Mouse (Mus musculus) kidney, embryonic 16.5 days (tissue): ENCODE results near the gene Zfp316. TPM values are rescaled to one million over a fixed set of nuclear protein-coding genes. Genes with fewer than 3 reads are reported as not detected.
A peak's percentile ranks its signal among the peaks of the same experiment; 100 is the strongest.

Experiments
- ATAC-seq: fragments of 200-750 bp; cut with Nextera tagmentation; 2 replicates; pipeline ENCODE4 v1.8.0; 2017; ENCODE audit warnings: moderate TSS enrichment; ENCODE audit not compliant: low FRiP score, low TSS enrichment
- H3K27ac ChIP-seq: fragments of 300-500 bp; sonication (generic); 2 replicates; pipeline ENCODE4 v1.5.1; 2014; ENCODE audit warnings: low read length
- H3K27me3 ChIP-seq: fragments of 300-500 bp; sonication (generic); 2 replicates; pipeline ENCODE4 v1.6.1; 2014; ENCODE audit warnings: low read length, control low read depth, mixed read lengths; ENCODE audit not compliant: insufficient read depth
- H3K36me3 ChIP-seq: fragments of 300-500 bp; sonication (generic); 2 replicates; pipeline ENCODE4 v1.6.1; 2014; ENCODE audit warnings: low read length, control low read depth, mixed read lengths; ENCODE audit not compliant: insufficient read depth
- H3K4me1 ChIP-seq: fragments of 300-500 bp; sonication (generic); 2 replicates; pipeline ENCODE4 v1.6.1; 2014; ENCODE audit warnings: low read length, control low read depth, mixed read lengths; ENCODE audit not compliant: insufficient read depth
- H3K4me2 ChIP-seq: fragments of 300-500 bp; sonication (generic); replicated peaks from 2 replicates; pipeline ENCODE4 v1.6.1; 2014; ENCODE audit warnings: low read depth, low read length
- H3K4me3 ChIP-seq: fragments of 300-500 bp; sonication (generic); 2 replicates; pipeline ENCODE4 v1.5.1; 2014; ENCODE audit warnings: mild to moderate bottlenecking, low read length
- H3K9ac ChIP-seq: fragments of 300-500 bp; sonication (generic); replicated peaks from 2 replicates; pipeline ENCODE4 v1.6.1; 2014; ENCODE audit warnings: low read length
- H3K9me3 ChIP-seq: fragments of 300-500 bp; sonication (generic); 2 replicates; pipeline ENCODE4 v1.6.1; 2016; ENCODE audit warnings: low read length, control low read depth
- WGBS: fragments of 180-500 bp; shearing (Covaris S2); extraction: QIAGEN DNeasy Blood & Tissue Kit; methylation state at CpG from one replicate; pipeline ENCODE4 v1.1.7; 2014; 5-methylcytosine and 5-hydroxymethylcytosine counted together
- polyA plus RNA-seq: library from polyadenylated mRNA; unstranded; fragments of >200 nt; fragmentation: Nextera tagmentation; extraction: Ambion mirVana; gene quantifications from 2 replicates; pipeline ENCODE4 v1.2.1, GENCODE M21; 2015

Gene Zfp316
- polyA plus RNA-seq, 1 experiment from 2014 or later = 2.3 TPM

DNA sequence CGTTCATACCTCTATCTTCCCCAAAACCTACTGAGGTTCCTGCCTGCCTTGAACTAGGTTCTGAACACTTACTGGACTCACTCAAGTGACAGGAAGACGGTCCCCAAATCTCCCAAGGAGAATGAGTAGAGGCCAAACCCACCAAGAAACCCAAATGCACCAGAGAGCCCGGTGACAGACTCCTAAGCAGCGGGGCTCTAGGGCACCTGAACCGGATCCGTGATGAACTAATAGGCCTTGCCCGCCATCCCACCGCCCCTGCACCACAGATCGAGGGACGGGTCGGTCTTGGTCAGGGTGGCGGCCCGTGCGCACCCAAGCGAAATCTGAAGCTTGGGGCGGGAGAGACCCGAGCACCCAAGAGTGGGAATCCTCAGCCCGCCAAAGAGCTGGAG, 17.0 kb downstream of the Zfp316 start:
- peak overlapping the region; percentile 78 for H3K4me2 ChIP-seq
- peak overlapping the region; percentile 47 for H3K4me3 ChIP-seq
- no peak overlapping the region for H3K9ac ChIP-seq
- peaks cover 15% of the 10 kb centered on the region; the same call in 1 of the 2 replicates for H3K36me3 ChIP-seq
- WGBS = 23% methylated on average over 18 of the region's 18 CpGs
- H3K27ac ChIP-seq = no peak overlapping the region
- peaks cover 26% of the 10 kb centered on the region for H3K4me1 ChIP-seq
- no peaks in the 10 kb centered on the region for H3K9me3 ChIP-seq
- ATAC-seq = no peak
- peaks cover 69% of the 10 kb centered on the region for H3K27me3 ChIP-seq

DNA sequence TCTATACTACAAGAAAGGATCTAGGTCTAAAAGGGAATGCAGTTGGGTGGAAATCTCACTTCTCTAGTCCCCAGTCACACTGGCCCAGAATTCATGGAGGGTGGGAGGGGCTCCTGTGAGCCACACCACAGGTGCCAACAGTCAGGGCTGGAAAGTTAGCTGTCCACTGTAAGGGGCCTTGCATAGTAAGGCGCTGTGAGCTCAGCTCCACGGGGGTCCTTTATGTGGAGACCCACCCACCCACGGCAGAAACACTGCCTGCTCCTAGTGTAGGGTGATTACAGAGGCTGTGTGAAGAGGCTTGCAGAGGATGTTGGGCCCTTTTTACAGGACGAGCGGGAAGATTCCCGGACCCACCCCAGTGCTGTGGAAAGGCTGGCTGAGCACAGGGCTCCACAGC, 17.8 kb downstream of the Zfp316 start:
- no peak overlapping the region for H3K27ac ChIP-seq
- 43% methylated on average over 6 of the region's 6 CpGs for WGBS
- H3K36me3 ChIP-seq = peaks cover 21% of the 10 kb centered on the region
- H3K4me2 ChIP-seq = no peak overlapping the region
- H3K4me1 ChIP-seq = peaks cover 26% of the 10 kb centered on the region
- H3K27me3 ChIP-seq = peaks cover 62% of the 10 kb centered on the region
- H3K9ac ChIP-seq = no peak overlapping the region
- no peak for ATAC-seq
- no peaks in the 10 kb centered on the region for H3K9me3 ChIP-seq
- no peak overlapping the region for H3K4me3 ChIP-seq

DNA sequence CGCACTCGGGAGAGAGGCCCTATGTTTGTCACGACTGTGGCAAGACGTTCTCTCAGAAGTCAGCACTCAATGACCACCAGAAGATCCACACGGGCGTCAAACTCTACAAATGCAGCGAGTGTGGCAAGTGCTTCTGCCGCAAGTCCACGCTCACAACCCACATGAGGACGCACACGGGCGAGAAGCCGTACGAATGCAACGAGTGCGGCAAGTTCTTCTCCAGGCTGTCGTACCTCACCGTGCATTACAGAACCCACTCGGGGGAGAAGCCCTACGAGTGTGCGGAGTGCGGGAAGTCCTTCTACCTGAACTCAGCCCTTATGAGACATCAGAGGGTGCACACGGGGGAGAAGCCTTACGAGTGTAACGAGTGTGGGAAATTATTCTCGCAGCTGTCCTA, 24.9 kb downstream of the Zfp316 start:
- Histone ChIP-seq H3K4me1 (no peaks in the 10 kb centered on the region), H3K9ac (no peak overlapping the region), H3K36me3 (peaks cover 79% of the 10 kb centered on the region), H3K27me3 (no peaks in the 10 kb centered on the region), H3K27ac (no peak overlapping the region), H3K4me3 (no peak overlapping the region), H3K4me2 (no peak overlapping the region), H3K9me3 (no peaks in the 10 kb centered on the region)
- ATAC-seq = no peak
- WGBS = 96% methylated on average over 26 of the region's 26 CpGs

DNA sequence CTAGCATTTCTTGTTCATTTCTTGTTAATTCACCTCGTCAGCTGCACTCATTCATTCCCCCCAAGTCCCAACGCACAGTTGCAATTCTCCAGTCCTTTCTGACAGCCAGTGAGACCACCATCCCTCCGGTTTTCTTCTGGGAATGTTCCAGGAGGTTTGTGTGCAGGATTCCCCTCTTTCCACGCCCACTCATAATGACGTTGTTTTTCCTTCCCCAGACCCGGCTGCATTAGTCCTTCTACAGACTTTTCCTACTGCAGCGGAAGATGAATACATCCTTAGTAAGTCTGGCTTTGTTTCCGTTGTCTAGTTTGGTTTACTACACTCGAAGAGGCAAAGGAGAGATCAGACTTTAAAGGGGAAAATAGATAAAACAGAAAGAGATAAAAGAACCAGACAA, 33.8 kb downstream of the Zfp316 start:
- no peak for ATAC-seq
- H3K4me3 ChIP-seq = peak overlapping the region; percentile 84
- H3K36me3 ChIP-seq = peaks cover 28% of the 10 kb centered on the region
- H3K4me2 ChIP-seq = peak overlapping the region; percentile 91
- WGBS = 37% methylated on average over 9 of the region's 9 CpGs
- no peak overlapping the region for H3K27ac ChIP-seq
- H3K4me1 ChIP-seq = peaks cover 16% of the 10 kb centered on the region
- H3K9ac ChIP-seq = peak overlapping the region; percentile 90
- H3K27me3 ChIP-seq = no peaks in the 10 kb centered on the region
- H3K9me3 ChIP-seq = no peaks in the 10 kb centered on the region

DNA sequence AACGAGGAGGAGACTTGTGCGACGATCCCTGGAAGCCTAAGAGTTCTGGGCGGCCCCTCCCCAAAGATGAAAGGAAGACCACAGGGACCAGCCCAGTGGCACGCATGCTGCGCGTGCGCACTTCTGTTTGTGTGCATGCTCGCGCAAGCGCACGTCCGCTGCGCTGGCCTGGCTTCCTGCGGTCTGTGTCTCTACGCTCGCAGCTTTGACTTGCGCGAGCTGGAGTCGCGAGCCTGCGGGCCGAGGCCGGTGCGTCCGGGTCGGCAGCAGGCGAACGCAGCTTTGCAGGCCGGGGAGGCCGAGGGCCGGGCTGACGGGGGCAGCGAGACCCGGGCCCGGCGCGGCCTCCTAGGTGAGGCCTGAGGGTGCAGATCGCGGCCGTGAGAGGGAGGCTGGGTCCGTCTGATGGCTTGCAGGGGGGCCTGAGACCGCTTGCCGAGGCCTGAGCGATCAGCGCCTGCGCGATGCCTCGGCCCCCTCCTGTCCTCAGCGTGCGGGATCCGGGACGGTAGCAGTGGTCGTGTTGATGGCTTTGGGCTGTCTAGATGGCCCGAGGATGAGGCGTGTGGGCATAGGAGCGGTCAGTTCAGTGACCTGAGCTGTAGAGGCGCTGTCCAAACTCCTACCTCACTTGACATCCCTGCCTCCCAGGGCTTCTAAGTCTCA, 34.7 kb downstream of the Zfp316 start, which contains the start of gene Zfp12:
Gene Zfp12, plus strand, starts transcription at position 136 of the 666 bp plus-strand sequence.
- H3K27ac ChIP-seq = peak within 1 kb of the TSS; percentile 97
- peak within 1 kb of the TSS; percentile 90 for H3K9ac ChIP-seq
- peak within 1 kb of the TSS; percentile 91 for H3K4me2 ChIP-seq
- H3K4me3 ChIP-seq = peak within 1 kb of the TSS; percentile 84
- no peaks in the 10 kb centered on the region for H3K9me3 ChIP-seq
- H3K27me3 ChIP-seq = no peaks in the 10 kb centered on the region
- H3K36me3 ChIP-seq = peaks cover 19% of the 10 kb centered on the region
- WGBS = under 1% methylated on average over 58 of the region's 58 CpGs
- H3K4me1 ChIP-seq = peaks cover 16% of the 10 kb centered on the region
- ATAC-seq = peak; percentile 98

DNA sequence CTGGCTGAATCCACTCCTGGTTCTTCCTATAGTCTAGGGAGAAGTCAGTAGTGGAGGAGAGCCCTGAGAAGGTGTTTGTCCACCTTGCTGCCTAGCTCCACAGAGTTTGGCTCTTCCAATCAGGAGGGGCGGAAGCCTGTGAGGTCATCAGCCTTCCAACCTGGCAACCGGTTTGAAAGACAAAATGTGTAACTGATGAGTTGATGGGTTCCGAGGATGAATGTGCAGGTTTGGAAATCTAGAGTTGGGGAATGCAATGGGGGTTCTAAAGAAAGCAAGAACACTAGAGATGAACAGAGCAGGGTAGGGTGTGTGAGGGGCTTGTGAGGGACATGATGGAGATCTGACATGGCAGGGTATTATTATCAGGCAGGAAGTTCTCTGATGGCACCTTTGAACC, 43.0 kb downstream of the Zfp316 start, which contains the start of gene Spdye4a:
Gene Spdye4a, minus strand, starts transcription at position 101 of the 400 bp plus-strand sequence.
- no peak for ATAC-seq
- WGBS = 90% methylated on average over 3 of the region's 3 CpGs
- H3K27ac ChIP-seq = no peak within 1 kb of the TSS

DNA sequence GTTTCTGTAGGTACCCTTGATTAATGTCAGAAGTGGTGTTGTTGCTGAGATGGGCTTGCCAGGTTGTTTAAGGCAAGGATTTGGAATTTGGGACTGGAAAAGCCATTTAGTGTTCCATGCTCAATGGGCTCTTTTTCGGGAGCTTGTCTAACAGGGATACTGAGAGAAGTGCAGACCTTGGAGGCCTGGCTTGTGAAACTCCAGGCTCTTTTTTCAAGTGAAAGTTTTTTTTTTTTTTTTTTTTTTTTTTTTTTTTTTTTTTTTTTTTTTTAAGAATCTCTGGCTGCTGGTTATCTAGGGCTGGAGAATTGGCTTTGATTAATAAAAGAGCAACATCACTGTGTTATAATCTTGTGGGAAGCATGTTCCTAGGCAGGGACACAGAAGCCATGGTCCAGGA, 47.5 kb downstream of the Zfp316 start:
- Histone ChIP-seq H3K9me3 (no peaks in the 10 kb centered on the region), H3K4me3 (no peak overlapping the region)
- 88% methylated on average over 1 of the region's 1 CpGs for WGBS

More for the DNA sequence above, 43.0 kb downstream of the Zfp316 start, which contains the start of gene Spdye4a:
- no peaks in the 10 kb centered on the region for H3K27me3 ChIP-seq
- H3K4me2 ChIP-seq = no peak within 1 kb of the TSS
- H3K9ac ChIP-seq = no peak within 1 kb of the TSS
- no peak within 1 kb of the TSS for H3K4me3 ChIP-seq
- no peaks in the 10 kb centered on the region for H3K36me3 ChIP-seq
- H3K4me1 ChIP-seq = no peaks in the 10 kb centered on the region
- H3K9me3 ChIP-seq = no peaks in the 10 kb centered on the region; the same call in 1 of the 2 replicates

DNA sequence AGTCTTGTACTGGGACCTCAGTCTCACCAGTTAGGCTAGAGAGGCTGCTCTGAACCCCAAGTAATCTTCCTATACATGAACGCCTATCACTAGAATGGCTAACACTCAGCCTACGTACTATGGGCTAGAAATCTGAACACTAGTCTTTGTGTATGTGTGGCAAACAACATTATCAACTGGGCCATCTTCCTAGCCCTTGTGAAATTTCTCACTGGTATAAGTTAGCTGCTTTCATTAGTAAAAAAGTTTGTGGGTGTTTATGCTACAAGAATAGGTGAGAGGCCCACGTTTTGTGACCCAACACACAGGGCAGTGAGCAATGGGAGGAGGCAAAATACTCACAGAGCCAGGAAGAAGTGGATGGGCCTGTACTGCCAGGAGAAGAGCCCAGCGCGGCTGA, 48.8 kb downstream of the Zfp316 start:
- no peak for ATAC-seq
- Histone ChIP-seq H3K27ac (no peak overlapping the region), H3K4me2 (no peak overlapping the region), H3K9me3 (no peaks in the 10 kb centered on the region), H3K9ac (no peak overlapping the region), H3K4me3 (no peak overlapping the region), H3K36me3 (no peaks in the 10 kb centered on the region), H3K27me3 (no peaks in the 10 kb centered on the region), H3K4me1 (no peaks in the 10 kb centered on the region)
- 74% methylated on average over 5 of the region's 5 CpGs for WGBS

More for the DNA sequence above, 47.5 kb downstream of the Zfp316 start:
- Histone ChIP-seq H3K36me3 (no peaks in the 10 kb centered on the region), H3K4me1 (no peaks in the 10 kb centered on the region), H3K27me3 (no peaks in the 10 kb centered on the region), H3K9ac (no peak overlapping the region), H3K4me2 (no peak overlapping the region), H3K27ac (no peak overlapping the region)
- ATAC-seq = no peak

DNA sequence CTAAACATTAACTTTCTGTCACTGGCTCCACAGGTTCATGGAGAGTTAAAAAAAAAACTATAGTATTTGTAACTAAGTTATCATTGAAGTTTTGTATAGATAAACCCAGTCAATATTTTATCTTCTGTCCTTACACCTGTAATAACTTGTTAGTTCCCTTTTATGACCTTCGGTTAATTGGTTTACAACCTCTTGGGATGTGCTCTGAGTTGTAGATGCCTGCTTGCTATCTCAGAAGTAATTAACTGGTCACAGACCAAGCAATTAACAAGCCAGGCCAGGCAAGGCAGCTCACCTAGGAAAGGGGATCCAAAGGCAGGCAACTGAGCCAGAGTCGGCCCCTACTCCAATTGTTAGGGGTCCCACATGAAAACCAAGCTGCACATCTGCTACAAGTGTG, 56.0 kb downstream of the Zfp316 start:
- no peaks in the 10 kb centered on the region for H3K4me1 ChIP-seq
- 57% methylated on average over 2 of the region's 2 CpGs for WGBS
- no peak overlapping the region for H3K9ac ChIP-seq
- H3K9me3 ChIP-seq = peaks cover 1% of the 10 kb centered on the region
- H3K4me2 ChIP-seq = no peak overlapping the region
- H3K4me3 ChIP-seq = no peak overlapping the region
- H3K36me3 ChIP-seq = no peaks in the 10 kb centered on the region
- no peak for ATAC-seq
- H3K27me3 ChIP-seq = no peaks in the 10 kb centered on the region; the same call in 1 of the 2 replicates
- no peak overlapping the region for H3K27ac ChIP-seq

DNA sequence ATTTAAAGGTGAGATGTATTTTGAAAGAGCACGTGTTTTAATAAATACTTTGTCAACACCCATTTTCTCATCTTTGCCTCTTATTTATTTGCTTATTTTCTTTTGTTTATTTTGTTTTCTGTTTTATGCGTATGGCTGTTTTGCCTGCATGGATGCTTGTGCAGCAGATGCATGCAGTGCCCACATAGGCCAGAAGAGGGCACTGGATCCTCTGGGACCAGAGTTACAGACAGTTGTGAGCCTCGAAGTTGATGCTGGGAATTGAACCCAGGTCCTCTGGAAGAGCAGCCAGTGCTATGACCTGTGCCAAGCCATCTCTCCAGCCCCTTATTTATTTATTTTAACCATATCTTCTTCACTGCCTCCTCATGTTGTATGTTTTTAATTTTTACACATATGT, 64.8 kb downstream of the Zfp316 start:
- no peak overlapping the region for H3K4me2 ChIP-seq
- 76% methylated on average over 3 of the region's 3 CpGs for WGBS
- no peak for ATAC-seq
- no peak overlapping the region for H3K9ac ChIP-seq
- H3K27me3 ChIP-seq = no peaks in the 10 kb centered on the region
- H3K4me3 ChIP-seq = no peak overlapping the region
- H3K36me3 ChIP-seq = no peaks in the 10 kb centered on the region
- H3K27ac ChIP-seq = no peak overlapping the region
- no peaks in the 10 kb centered on the region for H3K4me1 ChIP-seq
- peaks cover 5% of the 10 kb centered on the region for H3K9me3 ChIP-seq
